Mouse (Mus musculus) large intestine, adult 2 months (tissue): ENCODE data around the gene Kcnk10. TPM values are rescaled to one million over a fixed set of nuclear protein-coding genes. Genes with fewer than 3 reads are reported as not detected.

Experiments
- DNase-seq: peaks from one replicate; pipeline ENCODE4 v3.0.0-alpha.2; 2012; ENCODE audit warnings: low read depth, low spot score
- WGBS: fragments of 180-500 bp; shearing (Covaris S2); methylation state at CpG from one replicate; pipeline ENCODE4 v1.1.7; 2018; 5-methylcytosine and 5-hydroxymethylcytosine counted together
- polyA plus RNA-seq: library from polyadenylated mRNA; depleted of rRNA; stranded (reverse); fragments of >200 nt; gene quantifications from 2 replicates; pipeline ENCODE4 v1.2.3, GENCODE M21; 2012

Kcnk10 gene
- polyA plus RNA-seq, 1 experiment: 0.72 TPM

DNA sequence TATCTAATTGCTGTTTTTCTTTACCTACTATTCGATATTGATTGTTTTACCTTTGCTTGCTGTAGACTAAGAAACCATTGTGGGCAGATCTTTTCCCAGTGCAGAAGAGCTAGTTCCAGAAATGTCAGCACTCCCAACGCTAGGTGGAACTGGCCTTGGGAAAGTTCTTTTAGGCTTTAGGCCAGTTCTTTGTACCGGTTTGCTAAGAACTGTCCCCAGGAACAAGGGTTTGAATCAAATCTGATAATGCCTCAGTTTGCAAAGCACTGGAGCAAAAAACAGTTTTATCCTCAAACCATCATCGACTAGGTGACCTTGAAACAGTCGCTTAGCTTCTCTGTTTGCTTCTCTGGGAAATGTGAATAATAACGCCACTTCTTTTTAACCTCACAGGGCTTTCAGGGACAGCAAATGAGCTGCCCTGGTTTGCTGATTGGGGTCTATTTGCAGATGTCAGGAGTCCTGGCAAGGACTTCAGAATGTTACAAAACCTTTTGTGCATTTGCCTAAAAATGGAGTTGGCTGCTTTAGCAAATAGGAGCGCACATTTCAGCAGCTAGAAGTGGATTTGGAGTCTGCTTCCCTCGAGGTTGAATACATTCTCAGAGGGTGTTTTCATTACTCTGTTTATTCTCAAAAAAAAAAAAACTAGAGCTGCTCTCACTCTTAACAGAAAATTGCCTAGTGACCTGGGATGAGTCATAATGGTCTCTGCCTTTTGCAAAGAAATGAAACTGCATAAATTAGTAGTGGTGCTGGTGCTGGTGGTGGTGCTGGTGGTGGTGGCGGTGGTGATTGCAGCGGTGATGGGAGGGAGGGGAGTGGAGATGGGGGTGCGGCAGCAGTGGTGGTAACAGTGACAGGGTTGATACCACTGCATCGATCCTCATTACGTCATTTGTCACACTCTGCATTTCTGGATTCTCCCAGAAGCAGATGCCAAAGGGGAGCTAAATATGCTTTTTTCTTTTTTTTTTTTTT, 53.5 kb downstream of the Kcnk10 start:
- WGBS: 59% methylated on average over 13 of the region's 13 CpGs
- no peak for DNase-seq

DNA sequence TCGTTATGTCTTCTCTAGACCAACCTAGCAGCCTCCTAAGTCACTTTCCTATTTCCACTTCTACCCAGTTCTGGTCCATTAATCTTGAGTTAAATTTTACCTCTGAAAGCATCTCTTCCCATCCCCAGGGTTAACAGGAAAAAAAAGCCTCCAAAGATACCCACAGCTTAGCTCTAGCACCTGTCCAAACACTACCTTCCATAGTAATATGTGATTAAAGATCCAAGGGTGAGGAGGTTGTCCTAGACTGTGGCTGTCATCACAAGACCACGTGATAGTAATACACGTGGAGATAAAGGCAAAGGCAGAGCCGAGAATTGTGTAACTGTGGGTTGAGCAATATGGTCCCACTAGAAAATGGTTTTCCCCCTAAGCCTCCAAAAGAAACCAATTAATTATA, 56.8 kb downstream of the Kcnk10 start:
- WGBS: 54% methylated on average over 4 of the region's 4 CpGs
- DNase-seq: no peak

DNA sequence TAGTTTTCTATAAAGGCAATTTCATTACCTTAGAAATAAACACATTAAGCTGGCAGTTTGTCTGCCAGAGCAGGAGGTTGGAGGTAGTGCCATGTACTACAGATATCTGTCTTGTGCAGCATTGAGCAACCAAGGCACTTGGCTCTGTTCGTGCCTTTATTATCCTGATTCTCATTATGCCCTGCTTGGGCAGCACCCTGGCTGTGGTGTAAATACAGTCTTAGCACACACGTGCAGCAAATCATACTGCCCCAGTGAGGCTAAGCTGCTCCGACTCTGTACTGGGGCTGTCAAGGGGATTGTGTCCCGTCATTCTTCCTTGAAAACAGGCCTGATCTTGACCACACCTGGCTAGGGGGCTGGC, 57.6 kb downstream of the Kcnk10 start:
- no peak for DNase-seq
- WGBS: 72% methylated on average over 4 of the region's 4 CpGs

DNA sequence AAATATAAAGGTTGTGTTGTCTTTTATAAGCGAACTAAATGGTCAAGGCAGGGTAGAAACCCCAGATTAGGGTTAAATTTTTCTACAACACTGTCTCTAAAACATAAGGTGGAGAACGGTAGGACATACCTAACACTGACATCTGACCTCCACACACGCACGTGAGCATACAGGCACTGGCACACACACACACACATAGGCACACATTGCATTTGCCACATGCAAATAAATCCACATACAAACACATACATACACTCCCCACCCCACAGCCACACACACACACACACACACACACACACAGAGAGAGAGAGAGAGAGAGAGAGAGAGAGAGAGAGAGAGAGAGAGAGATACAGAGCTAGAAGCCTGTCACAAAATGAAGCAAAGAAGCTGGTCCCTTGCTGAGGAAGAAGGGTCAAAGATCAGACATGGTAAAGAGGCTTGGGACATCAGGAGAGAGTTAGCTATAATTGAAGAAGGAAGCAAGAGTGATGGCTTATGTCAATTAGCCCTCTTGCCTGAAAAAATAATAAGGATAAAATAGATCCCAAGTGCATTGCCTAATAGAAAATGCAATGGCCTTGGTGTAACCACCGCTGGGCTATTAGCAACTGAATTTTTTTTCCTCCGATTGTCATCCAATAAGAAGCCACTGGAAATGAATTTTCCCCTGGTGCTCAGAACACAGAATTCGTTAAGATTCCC, 58.1 kb downstream of the Kcnk10 start:
- 72% methylated on average over 7 of the region's 7 CpGs for WGBS
- DNase-seq: no peak

DNA sequence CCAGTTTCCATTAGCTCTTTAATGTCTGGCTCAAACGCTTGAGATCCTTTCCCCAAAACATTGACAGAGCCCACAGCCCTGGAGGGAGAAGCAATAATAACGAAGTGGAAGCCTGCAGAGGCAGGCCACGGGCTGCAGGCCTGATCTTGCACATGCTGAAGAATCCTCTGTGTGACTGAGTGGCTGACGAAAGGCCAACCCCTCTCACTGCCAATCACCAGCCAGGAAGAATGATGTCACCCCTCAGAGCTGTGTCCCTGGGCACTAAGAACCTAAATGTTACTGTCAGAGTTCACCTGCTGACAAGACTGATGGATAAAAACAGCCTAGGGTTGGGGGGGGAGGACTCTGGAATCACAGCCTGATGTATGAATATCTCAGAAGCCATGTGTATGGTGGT, 72.5 kb downstream of the Kcnk10 start:
- no peak for DNase-seq
- WGBS: 72% methylated on average over 4 of the region's 4 CpGs

DNA sequence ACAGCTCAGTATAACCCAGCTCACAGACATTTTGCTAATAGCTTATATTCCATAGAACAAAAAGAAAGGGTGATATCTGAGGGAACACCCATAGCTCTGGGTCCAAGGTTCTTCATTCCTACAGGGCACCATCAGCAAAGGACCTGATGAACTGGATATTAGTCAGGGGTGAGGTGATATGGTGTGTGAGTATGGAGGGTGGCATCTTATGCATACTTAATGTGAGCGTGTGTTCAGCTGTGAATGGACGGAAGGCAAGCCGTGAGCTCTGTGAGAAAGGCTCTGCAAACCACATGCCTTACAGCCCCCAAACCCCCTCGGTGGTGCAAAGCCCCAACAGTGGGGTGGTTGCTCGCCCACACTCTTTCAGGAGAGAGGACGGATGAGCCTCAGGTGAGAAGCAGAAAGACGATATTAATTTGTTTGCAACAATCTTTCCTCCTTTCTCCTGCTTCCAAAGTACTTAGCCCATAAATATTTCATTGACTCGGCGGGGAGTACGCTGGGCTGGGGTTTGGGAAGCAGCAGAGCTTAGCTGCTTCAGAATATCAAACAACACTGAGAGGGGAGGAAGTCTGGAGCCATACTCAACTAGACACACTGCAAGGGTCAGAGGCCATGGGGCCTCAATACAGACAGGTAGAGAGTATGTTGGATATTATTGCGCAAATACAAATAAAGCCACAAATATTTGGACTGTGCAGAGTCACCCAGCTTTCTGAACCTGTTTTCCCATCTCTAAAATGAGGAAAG, 76.4 kb downstream of the Kcnk10 start:
- no peak for DNase-seq
- WGBS: 70% methylated on average over 11 of the region's 11 CpGs

DNA sequence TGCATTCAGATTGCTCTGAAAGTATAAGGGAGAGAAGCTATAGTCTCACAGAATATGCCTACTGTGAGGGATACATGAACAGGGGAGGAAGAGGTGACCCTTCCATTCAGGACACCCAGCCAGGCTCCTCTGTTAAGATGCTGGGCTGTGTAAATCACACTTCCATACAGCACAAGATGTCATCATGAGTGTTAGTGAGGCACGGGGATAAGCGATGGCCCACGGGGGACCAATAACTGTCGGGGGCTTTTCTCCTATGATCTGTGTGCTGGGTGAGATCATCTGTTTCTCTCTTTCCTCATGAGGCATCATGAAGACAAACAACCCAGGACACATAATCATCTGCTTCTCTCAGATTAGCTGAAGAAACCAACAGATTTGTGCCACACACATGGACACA, 77.1 kb downstream of the Kcnk10 start:
- 82% methylated on average over 4 of the region's 4 CpGs for WGBS
- DNase-seq: no peak

DNA sequence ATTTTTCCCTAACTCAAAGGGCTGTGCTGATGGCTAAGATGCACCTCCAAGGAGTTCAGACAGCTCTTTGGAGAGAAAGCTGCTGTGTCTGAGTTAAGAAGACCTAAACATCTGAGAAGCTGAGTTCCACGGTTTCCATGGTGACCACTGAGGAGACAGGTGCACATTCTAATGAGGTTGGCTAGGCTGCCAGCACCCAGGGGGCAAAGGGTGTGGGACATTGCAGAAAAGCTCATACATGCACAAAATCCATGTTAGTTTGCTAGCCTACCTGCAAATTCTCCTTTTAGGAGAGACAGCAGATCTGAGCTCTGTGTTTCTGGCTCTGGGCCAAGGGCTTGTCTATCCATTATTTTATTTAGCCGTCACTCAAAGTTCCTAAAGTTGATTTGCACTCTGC, 96.7 kb downstream of the Kcnk10 start:
- 64% methylated on average over 2 of the region's 2 CpGs for WGBS
- no peak for DNase-seq

DNA sequence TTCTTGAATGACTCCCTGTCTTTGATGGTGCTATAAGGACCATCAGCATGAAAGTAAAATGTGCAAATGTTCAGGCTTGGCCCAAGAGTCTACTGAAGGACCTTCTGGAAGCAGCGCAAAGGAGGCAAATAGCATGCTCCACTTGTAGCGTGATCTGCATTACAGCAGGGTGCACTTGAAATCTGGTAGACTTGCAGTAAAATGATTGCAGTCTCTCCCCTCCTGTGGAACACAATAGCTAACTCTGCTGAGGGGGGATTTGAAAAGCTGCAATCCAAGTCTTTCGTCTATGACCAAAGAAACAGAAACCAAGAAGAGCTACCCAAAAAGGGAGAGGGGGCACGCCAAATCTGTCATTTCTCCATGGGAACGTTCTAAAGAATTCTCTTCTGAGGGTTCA, 97.1 kb downstream of the Kcnk10 start:
- DNase-seq: no peak
- whole genome bisulfite sequencing: 75% methylated on average over 5 of the region's 5 CpGs

DNA sequence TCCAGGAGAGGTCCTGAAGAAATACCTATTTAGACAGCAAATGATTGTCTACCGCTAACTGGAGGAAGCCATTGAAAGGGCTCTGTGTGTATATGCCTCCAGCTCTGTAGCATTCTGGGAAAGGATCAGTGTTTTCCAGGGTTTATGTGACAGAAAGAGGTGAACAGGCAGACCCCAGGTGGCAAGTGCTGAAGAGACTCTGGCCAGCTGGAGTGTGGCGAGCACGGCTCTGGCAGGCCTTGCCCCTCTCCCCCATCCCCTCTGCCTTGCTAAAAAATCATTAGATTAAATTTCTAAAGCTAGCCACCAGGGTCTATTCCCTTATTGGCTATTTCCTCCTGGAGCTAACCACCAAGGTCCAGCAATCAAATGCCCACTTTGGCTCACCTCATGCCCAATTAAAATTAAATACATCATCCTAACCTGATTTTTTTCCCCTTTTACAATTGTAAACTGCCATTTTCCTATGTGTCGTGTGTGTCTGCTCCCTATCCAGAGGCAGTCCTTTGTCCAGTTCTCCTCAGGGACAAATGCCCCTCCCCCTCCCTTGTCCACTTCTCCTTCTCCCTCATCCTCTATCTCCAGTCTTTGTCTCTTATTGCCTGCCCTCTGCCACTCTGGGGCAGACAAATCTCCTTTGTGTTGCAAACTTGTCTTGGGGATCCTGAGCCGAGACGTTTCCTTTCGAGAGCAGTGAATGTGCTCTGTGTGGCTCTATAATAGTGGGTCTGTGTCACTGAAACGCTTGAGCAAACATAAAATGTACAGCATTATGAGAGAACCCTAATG, 100.2 kb downstream of the Kcnk10 start:
- 63% methylated on average over 8 of the region's 8 CpGs for WGBS
- no peak for DNase-seq

DNA sequence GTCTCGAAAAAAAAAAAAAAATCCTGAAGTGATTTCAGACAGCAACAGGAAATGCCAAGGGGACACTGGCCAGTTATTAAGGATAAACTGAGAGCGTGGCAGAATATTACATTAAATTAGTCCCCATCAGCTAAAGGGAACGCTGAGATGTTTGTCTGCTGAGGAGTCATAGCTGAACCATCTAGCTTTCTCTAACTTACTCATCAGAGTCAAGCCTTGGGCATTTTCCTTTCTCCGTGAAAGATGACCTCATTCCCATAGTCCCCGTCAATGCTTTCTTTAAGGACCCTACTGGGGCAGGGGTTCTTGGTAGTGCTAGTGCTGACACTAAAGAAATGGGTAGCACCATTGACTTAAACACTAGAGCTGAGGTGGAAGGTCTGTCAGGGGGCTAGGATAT, 106.9 kb downstream of the Kcnk10 start:
- DNase-seq: no peak
- WGBS: 75% methylated on average over 5 of the region's 5 CpGs

DNA sequence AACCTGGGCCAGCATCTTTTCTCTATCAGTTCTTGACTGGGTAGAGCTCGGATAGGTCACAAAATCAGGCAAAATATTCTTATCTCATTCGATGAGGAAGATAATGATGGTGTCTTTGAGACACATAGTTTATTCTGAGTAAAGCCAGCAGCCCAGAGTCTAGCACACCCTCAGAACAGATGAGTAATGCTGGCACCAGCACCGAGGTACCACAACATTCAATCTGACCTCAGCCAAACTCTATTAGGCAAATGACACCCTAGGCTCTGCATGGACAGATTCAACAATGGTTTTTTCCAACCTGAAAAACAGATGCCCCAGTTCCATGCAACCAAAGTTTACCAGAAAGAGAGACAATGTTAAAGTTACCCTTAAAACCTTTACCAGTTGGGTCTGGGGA, 108.0 kb downstream of the Kcnk10 start:
- 76% methylated on average over 3 of the region's 3 CpGs for WGBS
- DNase-seq: no peak

DNA sequence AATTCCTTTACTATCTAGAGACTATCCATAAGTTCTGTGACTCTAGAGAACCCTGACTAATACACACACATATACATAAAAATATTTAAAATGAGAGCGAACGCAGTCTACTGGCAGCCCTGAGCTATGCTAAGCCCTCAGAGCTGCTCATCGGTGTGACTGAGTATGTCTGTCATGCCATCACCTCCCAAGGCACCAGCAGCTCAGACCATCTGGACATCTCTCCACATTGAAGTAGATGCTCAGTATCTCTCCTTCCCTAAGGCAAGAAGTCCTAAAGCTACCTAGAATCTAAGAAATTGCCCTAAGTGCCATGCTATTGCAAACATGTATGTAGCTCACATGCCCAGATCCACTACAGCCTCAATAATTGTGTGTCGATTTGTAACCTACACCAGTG, 110.3 kb downstream of the Kcnk10 start:
- DNase-seq: no peak
- 93% methylated on average over 4 of the region's 4 CpGs for WGBS

DNA sequence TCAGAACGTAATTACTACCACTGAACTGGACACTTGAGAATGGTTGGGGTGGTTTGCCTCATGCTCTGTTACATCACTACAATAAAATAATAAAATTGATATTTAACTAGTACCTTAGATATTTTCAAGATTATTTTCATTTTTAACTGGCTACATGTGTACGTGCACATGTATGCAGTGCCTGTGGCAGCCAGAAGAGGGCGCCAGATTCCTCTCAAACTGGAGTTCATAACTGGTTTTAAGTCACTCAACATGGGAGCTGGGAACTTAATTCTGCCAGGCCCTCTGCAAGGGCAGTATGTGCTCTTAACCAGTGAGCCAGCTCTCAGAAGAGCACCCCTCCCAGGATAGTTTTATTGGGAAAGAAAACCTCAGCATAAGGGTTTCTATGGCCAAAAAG, 118.2 kb downstream of the Kcnk10 start:
- WGBS: 51% methylated on average over 3 of the region's 3 CpGs
- DNase-seq: no peak

DNA sequence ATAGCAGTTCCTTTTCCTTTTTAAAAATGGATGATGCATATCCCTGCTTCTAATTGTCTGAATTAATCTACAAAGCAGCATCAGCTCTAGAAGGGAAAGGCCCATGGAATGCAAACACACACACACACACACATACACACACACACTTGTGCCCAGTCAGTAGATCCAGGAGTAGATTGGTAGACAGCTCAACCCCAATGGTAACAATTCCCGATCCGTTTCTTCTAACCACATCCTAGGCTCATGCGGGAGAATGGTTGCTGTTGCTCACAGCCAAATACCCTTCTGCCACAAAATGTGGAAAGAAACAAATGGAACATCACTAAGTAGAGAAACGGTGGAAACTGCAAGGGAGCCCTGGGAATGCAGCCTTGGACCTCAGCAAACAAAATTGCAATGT, 119.2 kb downstream of the Kcnk10 start:
- 85% methylated on average over 4 of the region's 4 CpGs for WGBS
- DNase-seq: no peak

DNA sequence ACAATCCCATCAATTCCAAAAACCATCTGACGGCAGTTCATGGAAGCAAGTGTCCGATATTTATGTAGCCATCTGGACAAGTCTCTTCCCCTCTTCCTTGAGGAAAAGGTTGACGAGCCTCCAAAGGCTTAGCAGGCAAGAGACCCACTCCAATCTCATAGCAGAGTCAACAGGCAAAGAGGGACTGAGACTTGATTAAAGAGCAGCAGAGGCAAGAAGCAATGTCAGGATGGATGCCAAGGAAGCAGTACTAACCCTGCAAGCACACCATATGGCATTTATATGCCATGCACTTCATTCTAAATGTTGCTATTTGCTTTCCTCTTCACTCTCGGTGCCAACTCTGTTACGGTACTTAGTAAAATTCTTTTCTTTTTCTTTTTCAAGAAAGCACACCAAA, 119.6 kb downstream of the Kcnk10 start:
- WGBS: 76% methylated on average over 5 of the region's 5 CpGs

DNA sequence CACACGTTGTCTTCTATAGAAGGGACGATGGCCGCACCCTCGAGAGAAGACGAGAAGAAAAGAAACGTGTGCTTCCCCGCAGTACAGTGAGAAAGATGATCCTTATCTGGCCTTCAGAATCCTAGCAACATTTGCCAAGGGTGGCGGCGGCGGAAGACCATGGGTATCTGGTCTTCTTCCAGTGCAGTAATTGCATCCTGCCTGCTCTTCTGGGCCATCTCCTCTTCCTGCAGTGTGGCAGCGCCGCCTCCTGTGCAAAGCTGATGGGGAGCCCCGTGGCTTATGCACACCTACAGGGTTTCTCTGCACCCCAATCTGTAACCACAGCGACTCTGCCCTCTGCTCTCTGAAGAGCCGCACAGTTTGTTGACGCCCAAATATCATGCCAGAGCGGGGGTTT, 124.9 kb downstream of the Kcnk10 start:
- WGBS: 76% methylated on average over 17 of the region's 17 CpGs
- no peak for DNase-seq

More for the DNA sequence above, 119.6 kb downstream of the Kcnk10 start:
- no peak for DNase-seq

DNA sequence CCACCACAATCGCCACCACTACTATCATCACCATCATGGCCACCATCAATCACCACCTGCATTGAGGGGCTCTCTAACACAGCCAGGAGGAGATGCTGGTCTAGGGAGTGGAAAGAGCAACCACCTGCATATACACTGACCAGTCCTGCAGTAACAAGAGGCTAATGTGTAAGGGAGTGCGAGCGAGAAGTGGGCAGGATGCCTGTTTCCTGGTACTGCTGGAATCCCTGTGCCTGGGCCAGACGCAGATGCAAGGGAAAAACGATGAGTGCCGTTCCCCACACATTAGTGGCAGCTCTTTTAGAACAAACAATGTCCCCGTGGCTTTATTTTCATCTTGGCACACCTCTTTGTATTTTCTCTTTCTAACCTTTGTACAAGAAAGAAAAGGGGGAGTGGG, 125.5 kb downstream of the Kcnk10 start:
- DNase-seq: no peak
- 63% methylated on average over 7 of the region's 7 CpGs for WGBS

DNA sequence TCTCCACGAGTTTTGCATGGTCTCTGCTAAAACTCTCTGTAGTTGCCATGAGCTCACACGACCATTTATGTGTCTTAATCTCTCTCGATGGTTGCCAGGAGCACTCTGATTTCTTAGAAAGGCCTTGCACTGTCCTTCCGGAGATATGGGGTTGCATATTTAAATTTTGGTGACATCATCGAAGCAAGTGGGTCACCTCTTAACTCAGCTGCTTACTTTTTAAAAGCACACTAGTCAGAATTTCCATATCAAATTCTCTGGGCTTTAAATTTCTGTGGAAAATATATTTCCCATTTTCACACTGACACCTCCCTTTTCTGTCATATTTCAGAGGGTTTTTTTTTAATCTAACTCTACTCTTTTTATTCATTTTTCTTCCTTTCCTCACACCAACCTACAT, 132.5 kb downstream of the Kcnk10 start:
- WGBS: 63% methylated on average over 5 of the region's 5 CpGs
- no peak for DNase-seq

DNA sequence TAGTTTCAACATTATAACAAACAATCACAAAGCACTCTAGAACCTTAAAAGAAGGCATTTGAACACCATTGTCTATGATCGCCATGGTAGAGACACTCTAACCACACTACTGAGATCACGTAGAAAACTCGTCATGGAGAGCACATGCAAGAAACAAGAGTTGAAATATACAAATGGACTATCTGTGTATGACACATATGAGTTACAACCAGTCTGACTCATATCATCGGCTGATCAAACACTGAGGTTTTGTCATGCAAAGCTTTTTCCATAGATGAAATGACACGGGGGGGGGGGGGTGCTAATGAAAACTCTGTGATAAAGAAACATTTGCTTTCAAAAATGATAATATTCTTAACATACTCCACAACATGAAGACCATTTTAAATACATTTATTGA, 133.2 kb downstream of the Kcnk10 start:
- 83% methylated on average over 5 of the region's 5 CpGs for WGBS
- no peak for DNase-seq
